Mouse (Mus musculus) lung, embryonic 15.5 days (tissue): Measurements from ENCODE around the gene Cntfr. TPM values are rescaled to one million over a fixed set of nuclear protein-coding genes. Genes with fewer than 3 reads are reported as not detected.
"Not testable (repeated sequence)": the region's sequence is repeated elsewhere in the genome, so short reads cannot be mapped to it uniquely, and the experiment has no call there.

ENCODE experiments used
- ATAC-seq: fragments of 200-750 bp; cut with Nextera tagmentation; 2 replicates; pipeline ENCODE4 v1.8.0; 2017; ENCODE audit warnings: moderate number of reproducible peaks, borderline replicate concordance; ENCODE audit not compliant: low FRiP score, low TSS enrichment; ENCODE audit errors: extremely low read depth
- H3K27ac ChIP-seq: fragments of 300-500 bp; sonication (generic); 2 replicates; pipeline ENCODE4 v1.5.1; 2015; ENCODE audit warnings: moderate library complexity, mild to moderate bottlenecking, inconsistent platforms
- H3K27me3 ChIP-seq: fragments of 300-500 bp; sonication (generic); 2 replicates; pipeline ENCODE4 v1.6.1; 2015; ENCODE audit warnings: inconsistent platforms
- H3K36me3 ChIP-seq: fragments of 300-500 bp; sonication (generic); 2 replicates; pipeline ENCODE4 v1.6.1; 2015; ENCODE audit warnings: inconsistent platforms
- H3K4me1 ChIP-seq: fragments of 300-500 bp; sonication (generic); 2 replicates; pipeline ENCODE4 v1.6.1; 2015; ENCODE audit warnings: inconsistent platforms
- H3K4me2 ChIP-seq: fragments of 300-500 bp; sonication (generic); 2 replicates; pipeline ENCODE4 v1.6.1; 2015; ENCODE audit warnings: inconsistent platforms, mild to moderate bottlenecking, moderate library complexity
- H3K4me3 ChIP-seq: fragments of 300-500 bp; sonication (generic); 2 replicates; pipeline ENCODE4 v1.5.1; 2015; ENCODE audit warnings: mild to moderate bottlenecking, inconsistent platforms
- H3K9ac ChIP-seq: fragments of 300-500 bp; sonication (generic); 2 replicates; pipeline ENCODE4 v1.6.1; 2015; ENCODE audit warnings: inconsistent platforms
- H3K9me3 ChIP-seq: fragments of 300-500 bp; sonication (generic); 2 replicates; pipeline ENCODE4 v1.6.1; 2016; ENCODE audit warnings: inconsistent platforms
- WGBS: fragments of 180-500 bp; shearing (Covaris S2); methylation state at CpG from one replicate; pipeline ENCODE4 v1.1.7; 2015; 5-methylcytosine and 5-hydroxymethylcytosine counted together
- polyA plus RNA-seq: library from polyadenylated mRNA; unstranded; fragments of >200 nt; fragmentation: Nextera tagmentation; extraction: Ambion mirVana; gene quantifications from 2 replicates; pipeline ENCODE4 v1.2.1, GENCODE M21; 2015

The Cntfr gene
- 7.8 TPM in 2 replicates for polyA plus RNA-seq

DNA sequence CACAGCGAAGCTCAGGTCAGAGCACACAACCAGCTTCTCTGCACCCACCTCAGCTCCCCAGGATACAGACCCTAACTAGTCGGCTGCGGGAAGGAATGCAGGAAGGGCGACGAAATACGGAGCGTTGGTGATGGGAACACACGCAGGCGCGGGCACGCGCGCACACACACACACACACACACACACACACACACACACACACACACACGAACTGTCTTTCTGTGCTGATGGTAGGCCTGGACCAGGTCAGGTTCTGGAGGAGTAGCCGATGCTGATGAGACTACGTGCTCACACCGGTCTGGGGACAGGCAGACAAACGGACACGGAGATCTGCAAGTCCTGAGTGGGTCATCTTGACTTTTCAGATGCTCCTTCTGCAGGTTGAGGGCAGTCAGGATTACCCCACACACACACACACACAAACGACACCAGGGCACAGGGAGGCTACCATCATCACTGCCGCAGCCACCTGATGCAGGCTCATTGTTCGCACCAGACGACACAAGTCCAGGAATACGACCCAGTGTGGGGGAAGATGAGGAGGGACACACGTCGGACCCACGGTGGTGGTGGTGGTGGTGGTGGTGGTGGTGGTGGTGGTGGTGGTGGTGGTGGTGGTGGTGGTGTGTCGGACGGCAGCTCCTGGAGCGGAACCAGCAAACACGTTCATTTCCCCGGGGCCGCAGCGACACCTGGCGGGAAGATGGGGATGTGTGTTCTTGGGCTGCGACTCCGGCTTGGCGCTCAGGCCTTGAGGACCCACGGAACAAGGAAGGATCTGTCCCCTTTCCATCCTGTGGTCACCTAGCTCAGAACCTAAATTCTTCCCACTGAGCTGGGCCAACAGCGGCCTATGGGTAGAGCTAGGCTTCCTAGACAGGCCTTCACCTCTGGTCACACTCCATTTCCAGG, at the start of gene Cntfr:
Cntfr (minus strand) TSS at position 160 of the 912 bp plus-strand sequence.
- not testable (repeated sequence) for ATAC-seq, H3K27ac ChIP-seq, H3K36me3 ChIP-seq, H3K4me1 ChIP-seq, H3K27me3 ChIP-seq, H3K4me3 ChIP-seq, H3K9ac ChIP-seq, H3K9me3 ChIP-seq
- WGBS, result 14% methylated on average over 24 of the region's 40 CpGs
- H3K4me2 ChIP-seq, result peak within 1 kb of the TSS; percentile 50

DNA sequence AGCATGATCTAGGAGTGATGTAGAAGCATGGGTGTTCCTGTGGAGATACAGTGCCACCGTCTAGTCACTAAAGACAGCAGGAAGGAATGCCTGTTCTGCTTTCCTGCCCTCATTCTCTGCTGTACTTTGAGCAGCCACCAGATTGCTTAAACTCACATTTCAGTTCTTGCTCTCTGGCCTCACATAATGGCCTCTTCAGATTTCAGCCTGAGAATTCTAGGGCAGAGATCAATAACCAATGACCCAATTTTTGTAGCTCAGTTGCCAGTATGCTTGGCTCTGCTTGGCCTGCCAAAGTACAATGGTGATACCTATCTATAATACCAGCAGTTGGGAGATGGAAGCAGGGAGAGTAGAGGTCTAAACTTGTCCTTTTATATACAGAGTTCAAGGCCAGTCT, 48.1 kb upstream of the Cntfr start:
- WGBS, result 74% methylated on average over 1 of the region's 1 CpGs

DNA sequence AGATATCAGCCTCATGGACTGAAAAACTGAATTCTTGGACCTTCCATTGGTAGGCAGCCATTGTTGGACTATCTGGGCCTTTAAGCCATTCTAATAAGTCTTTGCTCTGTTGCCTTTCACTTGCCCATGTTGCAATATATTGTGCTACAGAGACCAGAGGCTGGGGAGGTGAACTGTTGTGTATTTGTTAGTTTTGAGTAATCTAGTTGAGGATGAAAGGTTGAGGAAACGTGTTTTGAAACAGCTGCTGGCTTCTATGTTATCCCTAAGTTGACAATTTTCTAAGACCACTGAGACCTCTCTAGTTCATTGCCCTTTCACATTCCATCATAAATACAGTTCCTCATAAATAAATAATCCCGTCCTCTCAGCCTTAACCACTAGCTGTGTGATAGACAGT, 47.2 kb upstream of the Cntfr start:
- no peak overlapping the region for H3K27ac ChIP-seq
- ATAC-seq, result no peak
- H3K9ac ChIP-seq, result no peak overlapping the region
- H3K4me2 ChIP-seq, result no peak overlapping the region
- no peak overlapping the region for H3K4me3 ChIP-seq
- no peaks in the 10 kb centered on the region for H3K9me3 ChIP-seq
- H3K27me3 ChIP-seq, result no peaks in the 10 kb centered on the region
- 0 out of 2 replicates have a peak, but pooled peaks cover 2% of the 10 kb centered on the region for H3K36me3 ChIP-seq
- WGBS, result 58% methylated on average over 2 of the region's 2 CpGs
- peaks cover 17% of the 10 kb centered on the region for H3K4me1 ChIP-seq

More for the DNA sequence above, 48.1 kb upstream of the Cntfr start:
- Histone ChIP-seq H3K36me3 (no peaks in the 10 kb centered on the region), H3K9ac (no peak overlapping the region), H3K9me3 (no peaks in the 10 kb centered on the region), H3K27ac (no peak overlapping the region), H3K27me3 (no peaks in the 10 kb centered on the region), H3K4me1 (peaks cover 11% of the 10 kb centered on the region), H3K4me2 (no peak overlapping the region), H3K4me3 (no peak overlapping the region)
- no peak for ATAC-seq

DNA sequence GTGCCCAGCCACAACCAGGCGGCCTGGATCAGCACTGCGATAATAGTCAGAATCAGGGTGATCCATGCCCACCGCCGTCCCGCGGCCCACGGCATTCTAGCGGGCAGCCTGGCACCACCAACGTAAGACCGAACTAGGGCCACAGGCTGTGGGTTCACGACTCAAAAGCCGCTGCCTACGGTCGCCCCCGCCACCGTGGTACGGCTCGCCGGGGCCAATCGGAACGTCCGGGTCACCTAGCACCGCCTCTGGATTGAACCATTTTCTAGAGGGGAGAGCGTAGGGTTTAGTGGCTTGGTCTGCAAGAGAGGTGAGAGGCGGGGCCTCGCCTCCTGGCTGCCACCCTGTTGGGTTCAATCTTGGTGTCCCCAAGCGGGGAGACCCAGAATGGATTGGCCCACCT, 44.3 kb upstream of the Cntfr start:
- H3K27ac ChIP-seq, result peak overlapping the region; percentile 80
- ATAC-seq, result peak; percentile 96
- H3K4me1 ChIP-seq, result peaks cover 17% of the 10 kb centered on the region
- H3K4me2 ChIP-seq, result peak overlapping the region; percentile 90
- H3K36me3 ChIP-seq, result 0 out of 2 replicates have a peak, but pooled peaks cover 10% of the 10 kb centered on the region
- no peaks in the 10 kb centered on the region for H3K27me3 ChIP-seq
- WGBS, result 0% methylated on average over 27 of the region's 27 CpGs
- peak overlapping the region; percentile 61 for H3K4me3 ChIP-seq
- peak overlapping the region; percentile 49 for H3K9ac ChIP-seq
- H3K9me3 ChIP-seq, result no peaks in the 10 kb centered on the region

DNA sequence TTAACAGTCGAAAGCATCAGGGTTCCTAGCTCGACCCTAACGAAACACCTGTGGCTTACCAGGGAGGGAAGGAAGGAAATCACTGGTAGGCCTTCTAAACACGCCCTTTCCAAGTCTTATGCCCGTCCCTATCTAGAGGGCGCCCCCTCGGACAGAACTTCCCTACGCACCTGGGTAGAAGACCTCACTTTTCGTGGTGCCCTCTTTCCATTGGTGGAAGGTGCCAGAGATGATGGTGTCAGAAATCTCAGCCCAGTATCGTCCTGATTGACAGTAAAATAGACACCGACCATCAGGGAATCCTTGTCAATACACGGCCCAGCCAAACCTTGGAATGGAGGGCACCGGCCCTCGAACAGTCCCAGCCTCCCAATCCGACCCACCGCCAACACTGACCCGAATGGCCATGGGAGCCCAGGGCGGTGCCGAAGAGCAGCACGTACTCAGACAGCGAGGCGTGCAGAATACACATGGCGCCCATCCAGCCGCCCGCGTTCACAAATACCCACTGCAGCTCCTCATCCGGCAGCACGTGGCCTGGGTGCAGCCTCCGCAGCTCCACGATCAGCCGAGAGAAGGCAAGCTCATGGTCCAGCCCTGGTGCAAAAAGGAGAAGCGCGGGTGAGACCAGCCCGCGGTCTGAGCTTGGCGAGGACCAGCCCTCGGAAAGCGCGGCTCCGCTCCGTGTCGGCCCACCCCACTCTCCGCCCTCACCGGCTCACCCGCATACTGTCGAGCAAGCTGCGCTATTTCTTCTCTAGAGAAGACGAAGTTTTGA, 43.7 kb upstream of the Cntfr start:
- Histone ChIP-seq H3K27ac (peak overlapping the region; percentile 80), H3K4me3 (peak overlapping the region; percentile 61), H3K4me1 (peaks cover 17% of the 10 kb centered on the region), H3K36me3 (0 out of 2 replicates have a peak, but pooled peaks cover 10% of the 10 kb centered on the region), H3K9me3 (no peaks in the 10 kb centered on the region), H3K27me3 (no peaks in the 10 kb centered on the region), H3K9ac (peak overlapping the region; percentile 49), H3K4me2 (peak overlapping the region; percentile 90)
- WGBS, result under 1% methylated on average over 48 of the region's 48 CpGs
- ATAC-seq, result peak; percentile 80

DNA sequence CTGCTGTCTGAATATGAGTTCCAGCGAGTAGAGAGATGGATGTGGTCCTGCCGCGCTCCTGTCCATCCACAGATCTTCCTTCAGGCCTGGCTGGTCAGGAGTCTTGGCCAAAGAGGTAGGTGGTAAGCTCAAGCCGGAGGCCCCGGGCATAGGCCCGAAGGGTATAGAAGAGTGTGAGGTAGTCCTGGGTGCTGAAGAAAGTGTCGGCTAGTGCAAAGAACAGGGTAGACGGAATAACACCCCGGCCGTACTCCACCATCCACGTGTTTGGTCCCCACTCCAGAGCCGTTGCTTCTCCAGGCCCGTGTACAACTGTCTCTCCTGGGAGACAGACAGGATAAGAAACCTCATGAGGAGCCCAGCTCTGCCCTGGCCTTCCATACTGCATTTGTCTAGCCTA, 42.4 kb upstream of the Cntfr start:
- H3K4me2 ChIP-seq, result peak overlapping the region; percentile 90; the same call in 1 of the 2 replicates
- 0 out of 2 replicates have a peak, but pooled peaks cover 10% of the 10 kb centered on the region for H3K36me3 ChIP-seq
- H3K4me3 ChIP-seq, result no peak overlapping the region
- peaks cover 17% of the 10 kb centered on the region for H3K4me1 ChIP-seq
- H3K27ac ChIP-seq, result no peak overlapping the region
- no peak for ATAC-seq
- H3K9ac ChIP-seq, result no peak overlapping the region
- no peaks in the 10 kb centered on the region for H3K9me3 ChIP-seq
- 93% methylated on average over 13 of the region's 13 CpGs for WGBS
- 0 out of 2 replicates have a peak, but pooled peaks cover under 1% of the 10 kb centered on the region for H3K27me3 ChIP-seq

DNA sequence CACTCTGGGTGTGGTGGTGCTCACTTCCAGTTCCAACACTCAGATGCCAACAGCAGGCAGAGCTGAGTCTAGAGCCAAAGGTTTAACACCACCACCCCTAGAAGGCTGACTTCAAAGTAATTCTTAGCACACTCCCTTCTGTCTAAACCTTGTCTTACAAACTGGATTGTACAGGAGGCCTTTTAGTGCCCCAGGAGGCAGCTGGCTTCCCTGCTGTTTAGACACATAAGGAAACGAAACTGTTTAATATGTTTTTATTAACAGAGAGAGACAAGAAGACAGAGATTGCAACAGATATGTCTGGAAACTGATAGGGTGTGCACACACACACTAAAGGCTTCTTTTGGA, 41.3 kb upstream of the Cntfr start:
- Histone ChIP-seq H3K9me3 (no peaks in the 10 kb centered on the region), H3K4me3 (no peak overlapping the region), H3K36me3 (0 out of 2 replicates have a peak, but pooled peaks cover 10% of the 10 kb centered on the region), H3K9ac (no peak overlapping the region), H3K4me1 (peaks cover 17% of the 10 kb centered on the region), H3K27ac (no peak overlapping the region), H3K27me3 (peaks cover 10% of the 10 kb centered on the region; the same call in 1 of the 2 replicates), H3K4me2 (no peak overlapping the region)
- ATAC-seq, result no peak
- 55% methylated on average over 1 of the region's 1 CpGs for WGBS

DNA sequence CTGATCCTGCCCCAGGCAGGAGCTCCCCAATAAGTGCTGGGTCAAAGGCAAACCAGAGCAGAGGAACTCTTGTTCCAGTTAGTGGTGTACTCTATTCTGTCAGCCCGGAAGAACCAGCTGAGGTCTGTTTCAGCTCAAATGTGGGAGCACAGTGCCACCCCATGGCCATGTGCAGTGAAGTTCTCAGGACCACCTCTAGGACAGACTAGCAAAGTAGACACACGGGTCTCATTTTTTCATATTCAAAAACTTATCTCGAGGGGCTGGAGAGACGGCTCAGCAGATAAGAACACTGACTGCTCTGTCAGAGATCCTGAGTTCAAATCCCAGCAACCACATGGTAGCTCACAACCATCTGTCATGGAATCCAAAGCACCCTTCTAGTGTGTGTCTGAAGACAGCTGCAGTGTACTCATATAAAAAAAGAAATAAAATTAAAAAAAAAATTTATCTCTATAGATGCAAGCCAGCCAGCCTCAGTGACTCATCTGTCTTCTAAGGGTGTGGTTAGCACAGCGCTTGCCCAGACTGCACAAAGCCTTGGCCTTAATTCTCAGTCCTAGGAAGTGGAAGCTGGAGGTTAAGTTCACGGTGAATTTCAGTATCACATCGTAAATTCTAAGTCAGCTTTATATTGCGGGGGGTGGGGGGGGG, 40.8 kb upstream of the Cntfr start:
- Histone ChIP-seq H3K36me3 (0 out of 2 replicates have a peak, but pooled peaks cover 10% of the 10 kb centered on the region), H3K27me3 (peaks cover 15% of the 10 kb centered on the region), H3K27ac (no peak overlapping the region), H3K4me3 (no peak overlapping the region), H3K4me2 (no peak overlapping the region), H3K9ac (no peak overlapping the region), H3K4me1 (peaks cover 17% of the 10 kb centered on the region), H3K9me3 (no peaks in the 10 kb centered on the region)
- ATAC-seq, result no peak
- WGBS, result 34% methylated on average over 8 of the region's 8 CpGs

DNA sequence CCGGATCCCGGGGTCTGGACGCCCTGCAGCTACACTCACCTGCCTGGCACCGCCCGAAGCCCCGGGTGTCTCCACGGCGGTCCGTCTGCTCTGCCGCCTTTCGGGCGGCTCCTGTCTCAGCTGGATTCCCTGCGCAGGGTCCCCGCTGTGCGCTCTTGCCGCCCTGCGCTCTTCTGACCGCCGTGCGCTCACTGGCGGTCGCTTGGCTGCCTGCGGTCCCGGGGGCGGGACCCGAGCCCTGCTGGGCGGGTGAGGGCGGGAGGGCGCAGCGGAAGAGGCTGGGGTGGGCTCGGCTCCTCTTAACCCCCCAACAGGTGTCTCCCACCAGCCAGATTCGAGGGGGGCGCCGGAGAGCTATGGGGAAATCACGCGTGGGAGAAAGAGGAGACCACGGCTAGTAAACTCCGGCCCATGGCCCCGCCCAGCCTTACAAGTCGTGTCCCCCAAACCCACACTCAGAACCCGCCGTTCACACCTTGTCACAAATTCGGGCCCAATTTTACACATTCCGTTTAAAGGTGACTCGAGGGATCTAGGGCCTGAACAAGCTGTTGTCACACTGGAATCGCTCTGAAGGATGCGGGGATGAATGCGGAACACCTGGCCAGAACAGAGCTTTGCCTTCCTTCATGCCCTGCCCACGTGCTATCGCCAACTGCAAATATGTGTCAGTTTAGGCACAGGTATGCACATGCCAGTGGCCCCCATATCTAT, 34.3 kb upstream of the Cntfr start, which contains the start of gene Arid3c:
Arid3c (minus strand) TSS at position 91 of the 714 bp plus-strand sequence.
- ATAC-seq, result peak; percentile 57
- H3K27ac ChIP-seq, result no peak within 1 kb of the TSS
- H3K4me1 ChIP-seq, result peaks cover 9% of the 10 kb centered on the region
- under 1% methylated on average over 49 of the region's 50 CpGs for WGBS
- H3K36me3 ChIP-seq, result no peaks in the 10 kb centered on the region
- H3K4me2 ChIP-seq, result peak within 1 kb of the TSS; percentile 66
- H3K27me3 ChIP-seq, result peaks cover 74% of the 10 kb centered on the region
- no peaks in the 10 kb centered on the region for H3K9me3 ChIP-seq
- H3K4me3 ChIP-seq, result peak within 1 kb of the TSS; percentile 28
- H3K9ac ChIP-seq, result 0 out of 2 replicates have a peak within 1 kb of the TSS, but pooled peaks have one; percentile 7

DNA sequence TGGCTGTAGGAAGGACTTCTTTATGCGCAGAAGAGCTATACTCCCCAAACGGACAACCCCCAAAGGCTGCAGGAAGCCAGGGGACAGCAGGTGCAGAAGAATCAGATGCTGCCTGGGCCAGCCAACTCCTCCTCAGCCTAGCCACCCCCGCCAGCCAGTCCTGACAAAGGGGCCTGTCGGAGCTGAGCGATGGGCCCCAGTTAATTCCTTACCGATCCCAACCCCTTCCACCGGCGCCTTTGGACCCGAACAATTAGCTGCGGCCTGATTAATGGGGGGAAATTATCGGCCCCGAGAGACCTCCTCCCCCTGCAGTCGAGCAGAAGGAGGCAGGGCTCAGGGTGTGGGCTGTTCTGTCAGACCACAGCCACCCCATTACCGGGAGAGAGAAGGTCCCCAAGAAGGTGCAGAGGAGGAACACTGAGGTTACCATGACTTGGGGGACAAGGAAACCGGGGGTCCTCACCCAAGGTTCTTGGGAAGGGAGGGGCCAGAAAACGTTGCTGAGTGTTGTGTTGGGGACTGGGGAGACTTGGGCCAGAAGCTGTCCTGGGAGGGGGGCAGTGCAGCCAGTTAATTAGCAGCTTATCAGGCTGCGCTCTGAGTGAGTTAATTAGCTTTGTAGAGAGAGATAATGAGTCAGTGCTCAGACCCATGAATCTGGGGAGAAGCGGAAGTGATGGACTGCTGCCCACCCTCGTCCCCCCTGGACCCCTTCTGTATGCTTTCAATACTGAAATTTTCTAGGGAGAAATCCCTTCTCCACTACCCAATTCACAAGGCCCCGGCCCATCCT, 30.1 kb upstream of the Cntfr start:
- Histone ChIP-seq H3K27me3 (peaks cover 81% of the 10 kb centered on the region), H3K36me3 (no peaks in the 10 kb centered on the region), H3K4me2 (no peak overlapping the region), H3K27ac (no peak overlapping the region), H3K4me1 (peaks cover 25% of the 10 kb centered on the region), H3K4me3 (no peak overlapping the region), H3K9me3 (no peaks in the 10 kb centered on the region), H3K9ac (no peak overlapping the region)
- WGBS, result 17% methylated on average over 20 of the region's 20 CpGs
- ATAC-seq, result no peak
